Mouse (Mus musculus) adrenal gland, adult (tissue): ENCODE results near the gene Gm5039.
"Not testable (repeated sequence)": the region's sequence is repeated elsewhere in the genome, so short reads cannot be mapped to it uniquely, and the experiment has no call there.

Source experiments
- DNase-seq, 2 experiments: peaks; one replicate each; pipeline ENCODE4 v3.0.0; 2022 to 2023; ENCODE audit warnings: low spot score in 1 of 2; ENCODE audit not compliant: inconsistent age in 2 of 2

Gene Gm5039

DNA sequence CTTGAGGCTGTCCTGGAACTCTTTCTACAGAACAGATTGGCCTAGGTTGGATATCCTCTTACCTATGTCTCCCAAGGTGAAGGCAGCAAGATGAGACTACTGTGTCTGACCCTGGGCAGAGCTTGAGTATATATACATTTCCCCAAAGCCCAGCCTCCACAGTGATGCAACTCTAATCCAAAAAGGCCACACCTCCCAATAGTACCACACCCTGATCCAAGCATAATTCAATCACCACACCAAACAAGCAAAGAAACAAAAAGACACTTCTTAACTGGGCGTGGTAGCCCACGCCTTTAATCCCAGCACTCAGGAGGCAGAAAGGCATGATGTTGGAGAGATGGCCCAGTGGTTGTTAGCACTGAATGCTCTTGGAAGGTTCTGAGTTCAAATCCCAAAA, at the start of gene Gm5039:
Gene Gm5039 (minus strand): TSS at position 101 of the 400 bp plus-strand sequence.
- not testable (repeated sequence) for DNase-seq

DNA sequence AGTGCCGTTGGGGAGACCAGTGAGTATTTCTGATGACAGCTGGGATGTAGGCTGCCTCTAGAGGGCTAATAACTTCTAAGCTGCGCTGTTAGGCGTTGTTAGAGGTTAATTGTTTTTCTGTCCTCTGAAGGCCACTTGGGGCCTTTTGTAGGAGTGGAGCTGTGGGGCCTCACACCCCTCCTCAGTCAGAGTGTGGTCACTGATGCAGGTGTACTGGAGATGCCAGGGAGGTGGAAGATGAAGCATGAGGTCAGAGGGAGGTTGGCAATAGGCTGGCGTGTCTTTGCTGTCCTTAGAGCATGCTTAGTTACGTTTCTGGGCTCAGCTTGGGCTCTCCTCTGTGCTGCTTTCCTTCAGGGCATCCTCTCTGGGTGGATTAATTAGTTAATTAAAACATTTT, 48.2 kb upstream of the Gm5039 start:
- no peak for DNase-seq

DNA sequence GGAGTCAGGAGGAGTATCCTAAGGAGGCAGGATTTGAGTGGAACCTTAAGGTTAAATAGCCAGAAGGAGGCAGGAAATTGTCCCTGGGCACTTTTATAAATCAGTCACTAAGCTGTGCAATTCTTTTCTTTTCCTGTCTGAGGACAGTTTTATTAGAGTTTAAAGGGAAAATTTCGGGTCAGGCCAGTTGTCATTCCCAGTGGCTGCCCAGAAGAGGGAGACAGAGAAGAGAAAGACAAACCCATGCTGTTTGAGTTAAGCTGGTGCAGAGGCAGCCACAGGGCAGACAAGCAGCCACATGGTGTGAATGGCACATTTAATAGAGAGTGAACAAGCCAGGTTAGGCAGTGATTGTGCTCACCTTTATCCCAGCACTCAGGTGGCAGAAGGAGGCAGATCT, 46.5 kb upstream of the Gm5039 start:
- DNase-seq: not testable (repeated sequence)

DNA sequence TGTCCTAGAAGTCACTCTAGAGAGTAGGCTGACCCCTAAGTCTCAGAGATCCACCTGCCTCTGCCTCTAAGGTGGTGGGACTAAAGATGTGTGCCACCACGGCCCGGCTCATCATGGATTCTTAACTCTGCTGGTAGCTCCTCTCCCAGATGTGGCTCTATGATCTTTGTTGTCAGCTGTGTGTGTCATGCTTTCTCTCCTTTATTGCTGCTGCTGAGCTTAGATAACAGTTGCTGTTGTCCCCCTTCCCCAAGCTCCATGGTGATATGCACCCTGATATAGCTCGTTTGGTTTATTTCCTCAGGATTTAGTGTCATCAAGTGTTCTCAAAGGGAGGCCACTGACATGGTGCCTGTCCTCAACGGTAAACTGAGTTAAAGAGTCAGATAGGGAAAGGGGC, 45.9 kb upstream of the Gm5039 start:
- DNase-seq: not testable (repeated sequence)

DNA sequence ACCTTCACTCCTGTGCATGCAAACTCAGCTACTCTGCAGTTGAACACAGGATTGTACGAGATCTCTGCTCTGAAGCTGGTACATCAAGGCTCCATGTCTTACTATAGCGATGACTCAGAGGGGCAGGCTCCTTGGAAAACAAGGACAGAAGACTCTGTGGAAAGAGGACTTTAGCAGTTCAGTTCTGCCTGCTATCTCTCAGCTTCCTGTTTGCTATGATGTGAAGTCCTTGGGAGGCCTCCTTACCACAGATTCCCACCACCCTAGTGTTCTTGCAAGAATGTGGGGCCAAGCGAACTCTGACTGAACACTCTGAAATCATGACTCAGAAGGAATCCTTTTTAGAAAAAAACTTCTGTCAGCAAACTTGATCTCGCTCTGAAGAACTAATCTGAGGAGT, 44.8 kb upstream of the Gm5039 start:
- DNase-seq: peak; percentile 48 to 58

DNA sequence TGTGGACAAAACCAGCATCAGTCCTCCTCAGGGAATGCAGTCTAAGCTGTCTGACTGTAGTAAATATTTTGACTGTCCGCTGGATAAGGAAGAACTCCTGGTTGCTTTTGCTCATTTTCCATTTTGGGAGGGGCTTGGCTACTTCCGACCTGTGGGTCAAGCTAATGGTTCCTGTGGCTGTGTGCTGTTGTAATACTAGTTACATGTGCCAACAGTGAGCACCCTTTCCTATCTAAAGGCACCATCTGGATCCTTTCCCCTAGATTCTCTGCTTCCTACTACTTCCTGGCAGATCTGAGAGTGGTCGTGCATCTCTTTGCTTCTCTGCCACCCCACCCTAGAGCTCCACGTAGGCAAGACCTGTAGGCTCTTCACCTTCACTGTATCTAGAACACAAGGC, 43.8 kb upstream of the Gm5039 start:
- no peak for DNase-seq

DNA sequence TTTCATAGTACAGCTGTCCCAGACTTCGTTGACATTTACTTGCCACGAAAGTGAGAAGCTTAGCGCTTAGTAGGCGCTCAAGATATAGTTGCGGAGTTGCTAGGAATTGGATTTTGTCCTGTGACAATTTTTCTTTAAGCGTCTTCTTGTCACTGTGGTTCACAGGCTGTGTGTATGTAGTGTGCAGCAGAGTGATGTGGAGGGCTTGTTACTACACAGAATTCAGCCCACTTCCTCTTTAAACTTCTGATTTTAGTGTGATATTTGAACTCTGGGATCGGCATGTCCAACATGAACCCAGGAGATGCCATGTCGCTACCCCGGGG, 37.3 kb upstream of the Gm5039 start:
- no peak for DNase-seq

DNA sequence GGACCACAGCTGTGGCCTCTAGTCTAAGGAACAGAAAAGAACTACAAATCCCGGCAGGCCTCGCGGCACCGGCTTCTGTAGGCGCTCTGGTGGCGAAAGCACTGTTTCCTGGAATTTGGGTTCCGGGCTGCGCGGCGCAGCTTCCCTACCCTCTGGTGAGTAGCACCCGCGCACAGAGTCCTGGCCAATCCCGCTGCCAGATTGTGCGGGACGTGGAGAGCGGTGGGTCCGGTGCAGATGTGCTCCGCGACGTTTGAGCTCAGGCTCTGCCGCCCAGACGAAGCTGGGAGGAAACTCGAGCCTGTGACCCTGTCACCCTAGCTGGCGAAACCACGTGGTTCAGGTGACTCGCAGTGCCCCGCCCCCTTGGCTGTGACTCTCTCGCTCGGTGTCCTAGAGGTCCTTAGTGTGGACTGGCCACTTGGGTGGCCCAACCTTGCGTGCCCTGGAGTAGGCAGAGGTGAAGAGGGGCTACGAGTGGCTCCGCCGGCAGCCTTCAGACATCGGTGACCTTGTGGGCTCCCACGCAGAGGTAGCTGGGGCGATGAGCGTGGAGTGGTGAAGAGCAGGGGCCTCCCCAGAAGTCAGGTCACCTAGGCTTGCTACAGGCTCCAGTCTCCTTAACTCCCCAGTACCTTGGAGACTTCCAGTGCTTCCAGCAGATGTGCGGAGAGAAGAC, 36.8 kb upstream of the Gm5039 start, which contains the start of gene Adck1:
Gene Adck1 (plus strand): TSS at position 114 of the 679 bp plus-strand sequence.
- peak; percentile 91 to 98 for DNase-seq

DNA sequence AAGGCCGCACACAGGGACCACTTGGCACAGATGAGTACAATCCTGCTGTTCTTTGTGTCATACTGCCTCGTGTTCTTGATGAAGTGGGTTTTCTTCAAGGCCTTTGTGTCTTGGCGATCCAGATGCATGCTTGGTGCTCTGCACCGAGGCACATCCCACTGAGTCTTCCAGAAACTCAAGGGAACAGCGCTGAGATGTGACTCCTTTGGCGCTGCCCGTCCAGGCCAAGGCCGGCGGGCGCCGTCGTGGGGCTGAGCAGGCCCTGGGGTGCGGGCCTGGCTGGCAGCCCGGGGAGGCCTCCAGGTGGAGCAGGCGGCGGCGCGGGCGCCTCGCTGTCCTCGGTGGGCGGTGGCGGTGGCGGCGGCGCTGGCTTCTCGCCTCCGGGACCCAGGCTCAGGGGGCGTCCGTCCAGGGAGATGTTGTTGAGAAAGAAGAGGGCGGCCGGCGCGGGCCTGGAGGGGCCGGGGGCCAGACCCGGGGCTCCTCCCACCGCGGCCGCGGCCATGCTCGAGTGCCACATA, 30.4 kb upstream of the Gm5039 start:
- no peak for DNase-seq

DNA sequence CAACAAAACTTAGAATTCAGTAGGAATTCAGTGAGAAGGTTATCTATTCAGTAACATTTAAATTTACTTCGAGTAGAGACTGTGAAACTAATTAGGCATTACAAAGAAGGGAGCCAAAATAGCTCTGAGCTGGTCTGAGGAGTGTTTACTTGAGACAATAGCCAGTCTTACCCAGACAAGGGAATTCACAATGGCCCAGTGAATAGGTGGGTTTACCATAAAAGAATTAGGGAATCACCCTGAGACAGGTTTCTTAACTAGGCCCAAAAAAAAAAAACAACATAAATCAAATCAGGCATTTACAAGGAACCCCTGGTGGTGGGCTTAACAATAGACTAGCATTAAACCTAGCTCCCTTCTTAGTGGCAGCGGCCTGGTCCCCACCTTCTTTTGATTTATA, 17.5 kb upstream of the Gm5039 start:
- not testable (repeated sequence) for DNase-seq

DNA sequence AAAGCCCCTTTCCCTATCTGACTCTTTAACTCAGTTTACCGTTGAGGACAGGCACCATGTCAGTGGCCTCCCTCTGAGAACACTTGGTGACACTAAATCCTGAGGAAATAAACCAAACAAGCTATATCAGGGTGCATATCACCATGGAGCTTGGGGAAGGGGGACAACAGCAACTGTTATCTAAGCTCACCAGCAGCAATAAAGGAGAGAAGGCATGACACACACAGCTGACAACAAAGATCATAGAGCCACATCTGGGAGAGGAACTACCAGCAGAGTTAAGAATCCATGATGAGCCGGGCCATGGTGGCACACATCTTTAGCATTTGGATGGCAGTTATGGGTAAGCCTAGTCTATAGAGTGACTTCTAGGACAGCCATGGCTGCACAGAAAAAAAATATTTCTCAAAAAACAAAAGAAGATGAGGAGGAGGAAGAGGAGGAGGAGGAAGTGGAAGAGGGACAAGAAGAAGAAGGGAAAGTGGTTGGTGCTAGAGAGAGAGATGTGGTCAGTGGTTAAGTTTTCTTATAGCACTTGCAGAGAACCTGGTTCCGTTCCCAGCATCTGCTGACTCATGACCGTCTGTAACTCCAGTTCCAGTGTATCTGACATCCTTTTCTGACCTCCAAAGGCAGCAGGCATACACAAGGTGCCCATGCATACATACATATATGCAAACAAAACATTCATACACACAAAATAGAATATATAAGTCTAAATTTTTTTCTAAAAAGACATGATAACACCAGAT, 13.0 kb upstream of the Gm5039 start:
- DNase-seq: not testable (repeated sequence)

DNA sequence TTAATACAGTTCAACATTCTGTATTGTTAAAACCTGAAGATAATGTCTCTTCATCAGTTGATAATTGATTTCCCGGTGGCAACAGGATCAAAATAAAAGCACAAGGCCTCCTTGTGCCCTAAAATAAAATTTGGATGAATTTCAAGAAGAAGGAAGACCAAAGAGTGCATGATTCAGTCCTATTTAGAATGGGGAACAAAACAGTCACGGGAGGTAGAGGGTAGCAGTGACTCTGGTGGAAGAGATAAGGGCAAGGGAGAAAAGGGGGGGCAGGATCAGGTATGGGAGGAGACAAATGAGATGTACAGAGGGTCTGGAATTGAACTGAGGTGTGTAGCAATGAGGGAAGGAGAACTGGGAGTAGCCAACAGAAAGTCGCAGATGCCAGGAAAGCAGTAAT, 9.3 kb downstream of the Gm5039 start:
- DNase-seq: no peak

DNA sequence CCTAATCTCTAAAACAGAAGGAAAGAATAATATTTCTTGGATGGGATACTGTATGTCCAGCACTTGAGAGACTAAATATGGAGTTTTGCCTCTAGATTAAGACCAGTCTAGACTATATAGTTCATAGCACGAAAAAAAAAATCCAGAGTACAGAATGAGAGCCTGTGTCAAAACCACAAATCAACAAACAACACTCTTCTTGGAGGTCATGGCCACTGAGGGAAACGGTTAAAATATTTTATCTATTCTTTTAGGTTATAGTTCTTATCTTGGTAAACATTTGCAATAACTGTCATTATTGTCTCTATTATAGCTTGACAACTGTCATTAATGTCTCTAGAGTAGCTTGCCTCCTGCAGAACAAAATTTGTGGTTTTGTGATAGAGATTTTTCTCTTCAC, 26.7 kb downstream of the Gm5039 start:
- DNase-seq: not testable (repeated sequence)

DNA sequence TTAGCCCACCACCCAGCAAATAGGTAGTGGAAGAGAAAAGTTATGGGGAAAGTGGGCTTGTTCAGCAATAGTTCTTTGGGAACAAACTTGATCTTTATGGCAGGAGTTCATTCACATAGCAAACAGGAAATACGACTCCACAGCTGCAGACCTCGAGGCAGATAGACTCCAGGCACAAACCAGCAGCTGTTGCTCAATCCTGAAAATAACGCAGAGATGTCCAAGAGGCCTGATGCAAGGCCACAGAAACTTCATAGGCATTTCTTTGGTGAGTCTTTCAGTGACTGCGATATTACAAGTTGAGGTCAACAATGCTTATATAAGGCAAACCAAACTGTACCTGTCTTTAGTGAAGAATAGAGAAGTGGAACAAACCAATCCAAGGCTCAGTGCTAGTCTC, 30.7 kb downstream of the Gm5039 start:
- DNase-seq: not testable (repeated sequence)

DNA sequence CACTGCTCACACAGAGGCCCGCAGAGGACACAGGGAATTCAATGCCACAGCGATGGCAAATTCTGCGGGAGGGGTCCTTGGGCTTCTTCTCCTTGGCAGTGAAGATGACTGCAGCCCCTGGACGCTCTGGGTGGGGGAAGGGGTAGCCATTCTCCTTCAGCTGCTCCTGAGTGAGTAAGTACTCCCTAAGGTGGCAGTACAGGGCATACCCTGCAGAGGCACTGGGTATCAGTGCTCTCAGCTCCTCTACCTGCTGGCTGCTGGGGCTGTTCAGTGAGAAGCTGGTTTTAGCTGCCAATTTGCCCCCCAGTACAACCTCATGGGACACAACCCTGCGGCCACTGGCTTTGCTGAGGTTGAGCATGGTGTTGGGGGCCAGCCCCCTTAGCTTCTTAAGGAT, 38.6 kb downstream of the Gm5039 start:
- not testable (repeated sequence) for DNase-seq

DNA sequence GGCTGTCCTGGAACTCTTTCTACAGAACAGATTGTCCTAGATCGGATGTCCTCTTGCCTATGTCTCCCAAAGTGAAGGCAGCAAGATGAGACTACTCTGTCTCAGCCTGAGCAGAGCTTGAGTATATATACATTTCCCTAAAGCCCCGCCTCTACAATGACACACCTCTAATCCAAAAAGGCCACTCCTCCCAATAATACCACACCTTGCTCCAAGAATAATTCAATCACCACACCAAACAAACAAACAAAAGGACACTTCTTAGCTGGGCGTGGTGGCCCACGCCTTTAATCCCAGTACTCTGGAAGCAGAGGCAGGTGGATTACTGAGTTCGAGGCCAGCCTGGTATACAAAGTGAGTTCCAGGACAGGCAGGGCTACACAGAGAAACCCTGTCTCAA, 49.4 kb downstream of the Gm5039 start, which contains the start of gene Gm5662:
Gene Gm5662 (minus strand): TSS at position 101 of the 400 bp plus-strand sequence.
- DNase-seq: not testable (repeated sequence)
